Mouse (Mus musculus) right cerebral cortex, postnatal 14 days (tissue): ENCODE measurements at regions not wholly inside any gene's neighbourhood (a gene's known extent, or its start where the extent isn't known, plus 50 kb on each side); places are given as distances from the start of the nearest gene placed in this dataset.

Experiments used
- DNase-seq: peaks from one replicate; pipeline ENCODE4 v3.0.0; 2022

GRCm38 (mm10) chr13:60369216-60369615, 192.1 kb upstream of the Gas1 start:
- DNase-seq, result no peak

GRCm38 (mm10) chr13:60371656-60372055, 194.5 kb upstream of the Gas1 start:
- no peak for DNase-seq

GRCm38 (mm10) chr13:60376705-60377104, 199.5 kb upstream of the Gas1 start:
- DNase-seq, result no peak

- no peak for DNase-seq
Measured at GRCm38 (mm10) chr13:60382855-60383254, 205.7 kb upstream of the Gas1 start.

GRCm38 (mm10) chr13:60398836-60399235, 202.9 kb upstream of the Dapk1 start:
- DNase-seq, result no peak

- DNase-seq, result no peak
Measured at GRCm38 (mm10) chr13:60400764-60401487, 200.8 kb upstream of the Dapk1 start.

GRCm38 (mm10) chr13:60403471-60403870, 198.3 kb upstream of the Dapk1 start:
- no peak for DNase-seq

GRCm38 (mm10) chr13:60407344-60407743, 194.4 kb upstream of the Dapk1 start:
- DNase-seq, result no peak

GRCm38 (mm10) chr13:60409706-60410502, 191.8 kb upstream of the Dapk1 start:
- no peak for DNase-seq

- DNase-seq, result no peak
Measured at GRCm38 (mm10) chr13:60416024-60416423, 185.7 kb upstream of the Dapk1 start.

- DNase-seq, result no peak
Measured at GRCm38 (mm10) chr13:60417015-60417414, 184.7 kb upstream of the Dapk1 start.

GRCm38 (mm10) chr13:60417436-60418158, 184.2 kb upstream of the Dapk1 start:
- no peak for DNase-seq

GRCm38 (mm10) chr13:60420386-60420785, 181.4 kb upstream of the Dapk1 start:
- no peak for DNase-seq

- DNase-seq, result no peak
Measured at GRCm38 (mm10) chr13:60420842-60421696, 180.7 kb upstream of the Dapk1 start.

GRCm38 (mm10) chr13:60424267-60424666, 177.5 kb upstream of the Dapk1 start:
- no peak for DNase-seq

GRCm38 (mm10) chr13:60425140-60425539, 176.6 kb upstream of the Dapk1 start:
- DNase-seq, result no peak

- no peak for DNase-seq
Measured at GRCm38 (mm10) chr13:60425556-60425955, 176.2 kb upstream of the Dapk1 start.

GRCm38 (mm10) chr13:60426192-60426840, 175.4 kb upstream of the Dapk1 start:
- DNase-seq, result no peak

GRCm38 (mm10) chr13:60427077-60427476, 174.7 kb upstream of the Dapk1 start:
- DNase-seq, result no peak

GRCm38 (mm10) chr13:60427755-60428385, 173.9 kb upstream of the Dapk1 start:
- no peak for DNase-seq

- no peak for DNase-seq
Measured at GRCm38 (mm10) chr13:60429148-60429547, 172.6 kb upstream of the Dapk1 start.

- no peak for DNase-seq
Measured at GRCm38 (mm10) chr13:60431412-60431811, 170.3 kb upstream of the Dapk1 start.
